In genomic region chr4:151302195-151303126, GRCm38 (mm10) we compare ENCODE assay signal across 8 mouse cellular contexts.
DNase-seq lines count a peak whose midpoint lies in the region; ATAC-seq and TF ChIP-seq lines count a peak whose summit lies in the region.

No protein-coding gene starts in this region.

- no peak overlapping the region for H3K27ac ChIP-seq in MEL (ENCODE audit: control insufficient read depth, low read depth, low read length)
- peak overlapping the region; percentile 83 for H3K27ac ChIP-seq in embryonic facial prominence, embryonic 13.5 days
- peak overlapping the region; percentile 53; the same call in 1 of the 2 replicates for H3K27ac ChIP-seq in hindbrain, embryonic 10.5 days
- no peak overlapping the region for H3K27ac ChIP-seq in limb, embryonic 10.5 days
- H3K27ac ChIP-seq in midbrain, embryonic 14.5 days (replicated peaks; ENCODE audit: low read depth, low read length) = peak overlapping the region; percentile 65

- no peak overlapping the region for H3K4me3 ChIP-seq in MEL (ENCODE audit: control insufficient read depth in 1 of 2, insufficient read depth in 1 of 2, low read depth in 2 of 2, low read length in 2 of 2)
- no peak overlapping the region for H3K4me3 ChIP-seq in embryonic facial prominence, embryonic 13.5 days
- no peak overlapping the region for H3K4me3 ChIP-seq in hindbrain, embryonic 10.5 days
- no peak overlapping the region for H3K4me3 ChIP-seq in limb, embryonic 10.5 days
- no peak overlapping the region for H3K4me3 ChIP-seq in midbrain, embryonic 14.5 days (replicated peaks; ENCODE audit: low read depth, low read length)

- H3K4me2 ChIP-seq in embryonic facial prominence, embryonic 13.5 days = peak overlapping the region; percentile 26
- no peak overlapping the region for H3K4me2 ChIP-seq in midbrain, embryonic 14.5 days (ENCODE audit: low read length)

- no peaks in the 10 kb centered on the region for H3K27me3 ChIP-seq in MEL (ENCODE audit: control insufficient read depth in 1 of 2, insufficient read depth in 2 of 2, low read length in 2 of 2)
- H3K27me3 ChIP-seq in embryonic facial prominence, embryonic 13.5 days = peaks cover 20% of the 10 kb centered on the region
- peaks cover 10% of the 10 kb centered on the region for H3K27me3 ChIP-seq in hindbrain, embryonic 10.5 days (ENCODE audit: insufficient read depth, poor library complexity, severe bottlenecking)
- H3K27me3 ChIP-seq in limb, embryonic 10.5 days (ENCODE audit: low read depth, poor library complexity, severe bottlenecking) = peaks cover 26% of the 10 kb centered on the region
- no peaks in the 10 kb centered on the region for H3K27me3 ChIP-seq in midbrain, embryonic 14.5 days (ENCODE audit: control insufficient read depth, insufficient read depth, low read length)

- no peak for TF ChIP-seq EP300 in MEL (IDR thresholded peaks at IDR 0.05; ENCODE audit: low read depth in 1 of 2, low read length in 2 of 2)

- H3K36me3 ChIP-seq in MEL (ENCODE audit: control insufficient read depth in 1 of 2, insufficient read depth in 2 of 2, low read length in 2 of 2) = no peaks in the 10 kb centered on the region
- no peaks in the 10 kb centered on the region for H3K36me3 ChIP-seq in embryonic facial prominence, embryonic 13.5 days
- no peaks in the 10 kb centered on the region for H3K36me3 ChIP-seq in hindbrain, embryonic 10.5 days
- H3K36me3 ChIP-seq in limb, embryonic 10.5 days = no peaks in the 10 kb centered on the region
- H3K36me3 ChIP-seq in midbrain, embryonic 14.5 days (ENCODE audit: control insufficient read depth, insufficient read depth, low read length) = no peaks in the 10 kb centered on the region

- peak; percentile 61 for DNase-seq in cerebellum, adult 11-12 months
- no peak for DNase-seq in cerebellum, adult 9-10 months
- DNase-seq in MEL (ENCODE audit: low read depth, low spot score) = no peak
- peak; percentile 68 for DNase-seq in hindbrain, embryonic 10.5 days (ENCODE audit: low spot score)
- DNase-seq in limb, embryonic 10.5 days (ENCODE audit: low spot score) = peak; percentile 72
- DNase-seq in midbrain, embryonic 14.5 days = peak; percentile 80
- DNase-seq in thymus, postnatal 0 days (ENCODE audit: low spot score) = peak; percentile 24

- H3K9me3 ChIP-seq in MEL (replicated peaks; ENCODE audit: insufficient read depth, low read length) = no peaks in the 10 kb centered on the region
- H3K9me3 ChIP-seq in embryonic facial prominence, embryonic 13.5 days = no peaks in the 10 kb centered on the region
- H3K9me3 ChIP-seq in hindbrain, embryonic 10.5 days = no peaks in the 10 kb centered on the region
- no peaks in the 10 kb centered on the region for H3K9me3 ChIP-seq in limb, embryonic 10.5 days (replicated peaks)
- H3K9me3 ChIP-seq in midbrain, embryonic 14.5 days (ENCODE audit: control insufficient read depth, low read length) = no peaks in the 10 kb centered on the region

- 26% methylated on average over 11 of the region's 11 CpGs for WGBS in embryonic facial prominence, embryonic 13.5 days
- 52% methylated on average over 11 of the region's 11 CpGs for WGBS in hindbrain, embryonic 10.5 days
- 56% methylated on average over 11 of the region's 11 CpGs for WGBS in limb, embryonic 10.5 days
- WGBS in midbrain, embryonic 14.5 days = 45% methylated on average over 11 of the region's 11 CpGs

- TF ChIP-seq RAD21 in MEL (IDR thresholded peaks at IDR 0.05; ENCODE audit: low read depth, low read length) = no peak

- no peak overlapping the region for H3K9ac ChIP-seq in MEL (ENCODE audit: control insufficient read depth, low read depth, low read length, poor library complexity, severe bottlenecking)
- H3K9ac ChIP-seq in embryonic facial prominence, embryonic 13.5 days = no peak overlapping the region
- H3K9ac ChIP-seq in midbrain, embryonic 14.5 days (replicated peaks; ENCODE audit: low read length) = no peak overlapping the region

- peak; percentile 7 to 37 (median 13); a peak in 4 of 6 replicates for TF ChIP-seq CTCF in MEL (IDR thresholded peaks at IDR 0.05 in 2 of 3, conservative IDR thresholded peaks at IDR 0.05 in 1 of 3; ENCODE audit: control insufficient read depth in 1 of 3, insufficient read depth in 1 of 3, low read depth in 2 of 3, low read length in 3 of 3, poor library complexity in 1 of 3, severe bottlenecking in 1 of 3)

- H3K4me1 ChIP-seq in MEL (ENCODE audit: control insufficient read depth in 1 of 2, insufficient read depth in 2 of 2, low read length in 2 of 2) = no peaks in the 10 kb centered on the region
- peaks cover 33% of the 10 kb centered on the region for H3K4me1 ChIP-seq in embryonic facial prominence, embryonic 13.5 days
- peaks cover 11% of the 10 kb centered on the region for H3K4me1 ChIP-seq in hindbrain, embryonic 10.5 days (replicated peaks)
- peaks cover 14% of the 10 kb centered on the region for H3K4me1 ChIP-seq in limb, embryonic 10.5 days
- H3K4me1 ChIP-seq in midbrain, embryonic 14.5 days (ENCODE audit: control insufficient read depth, insufficient read depth, low read length) = peaks cover 5% of the 10 kb centered on the region

- no peaks in the 10 kb centered on the region for H3K79me2 ChIP-seq in MEL (ENCODE audit: control insufficient read depth, insufficient read depth, low read length, poor library complexity)

- TF ChIP-seq POLR2A in MEL (IDR thresholded peaks at IDR 0.05; ENCODE audit: control insufficient read depth in 1 of 2, insufficient read depth in 1 of 2, low read depth in 1 of 2, low read length in 2 of 2, poor library complexity in 1 of 2) = no peak

- peak; percentile 71 for ATAC-seq in embryonic facial prominence, embryonic 13.5 days (ENCODE audit: insufficient number of reproducible peaks, insufficient read depth, low FRiP score, low TSS enrichment, low read depth)
- ATAC-seq in midbrain, embryonic 14.5 days (ENCODE audit: low FRiP score, low TSS enrichment) = peak; percentile 31; the same call in 1 of the 2 replicates

TF ChIP-seq in MEL, 35 proteins besides CTCF, POLR2A, EP300 and RAD21:
- TF ChIP-seq NELFE (IDR thresholded peaks at IDR 0.05; ENCODE audit: low read depth, low read length) (no peak), MAZ (IDR thresholded peaks at IDR 0.05; ENCODE audit: low read depth, low read length) (no peak), BHLHE40 (IDR thresholded peaks at IDR 0.05; ENCODE audit: borderline replicate concordance, low read depth, low read length) (no peak), ELF1 (IDR thresholded peaks at IDR 0.05; ENCODE audit: low read depth, low read length) (no peak), MAFK (IDR thresholded peaks at IDR 0.05; ENCODE audit: borderline replicate concordance, low read depth, low read length) (no peak), ZKSCAN1 (IDR thresholded peaks at IDR 0.05; ENCODE audit: low read depth, low read length) (no peak), MXI1 (IDR thresholded peaks at IDR 0.05; ENCODE audit: low read depth, low read length) (no peak), NRF1 (IDR thresholded peaks at IDR 0.05; ENCODE audit: insufficient read depth, low read depth, low read length, poor library complexity, severe bottlenecking) (no peak), CHD1 (IDR thresholded peaks at IDR 0.05; ENCODE audit: low read depth, low read length) (no peak), TCF12 (IDR thresholded peaks at IDR 0.05; ENCODE audit: low read depth, low read length) (no peak), USF2 (IDR thresholded peaks at IDR 0.05; ENCODE audit: borderline replicate concordance in 1 of 2, insufficient read depth in 1 of 2, low read depth in 1 of 2, low read length in 2 of 2) (no peak), MYC (IDR thresholded peaks at IDR 0.05; ENCODE audit: low read depth, low read length) (no peak), JUND (IDR thresholded peaks at IDR 0.05; ENCODE audit: low read depth, low read length) (no peak), GABPA (IDR thresholded peaks at IDR 0.05; ENCODE audit: low read depth, low read length) (no peak), GATA1 (IDR thresholded peaks at IDR 0.05; ENCODE audit: low read depth, low read length) (no peak)

Comparison
In these comparisons a context has a peak if more than half of its experiments do, and no peak if none do; other contexts are left out.
1. DNase-seq: peak in cerebellum, adult 11-12 months (single experiment), hindbrain, embryonic 10.5 days (single experiment), limb, embryonic 10.5 days (single experiment), midbrain, embryonic 14.5 days (single experiment) and thymus, postnatal 0 days (single experiment); none in cerebellum, adult 9-10 months (single experiment) and MEL (single experiment).
2. H3K27ac ChIP-seq: peak in embryonic facial prominence, embryonic 13.5 days (single experiment), hindbrain, embryonic 10.5 days (single experiment) and midbrain, embryonic 14.5 days (single experiment); none in MEL (single experiment) and limb, embryonic 10.5 days (single experiment).